Mouse (Mus musculus): ENCODE measurements at regions not wholly inside any gene's neighbourhood (a gene's known extent, or its start where the extent isn't known, plus 50 kb on each side); places are given as distances from the start of the nearest gene placed in this dataset.
A peak's percentile ranks its signal among the peaks of the same experiment; 100 is the strongest.

DNA sequence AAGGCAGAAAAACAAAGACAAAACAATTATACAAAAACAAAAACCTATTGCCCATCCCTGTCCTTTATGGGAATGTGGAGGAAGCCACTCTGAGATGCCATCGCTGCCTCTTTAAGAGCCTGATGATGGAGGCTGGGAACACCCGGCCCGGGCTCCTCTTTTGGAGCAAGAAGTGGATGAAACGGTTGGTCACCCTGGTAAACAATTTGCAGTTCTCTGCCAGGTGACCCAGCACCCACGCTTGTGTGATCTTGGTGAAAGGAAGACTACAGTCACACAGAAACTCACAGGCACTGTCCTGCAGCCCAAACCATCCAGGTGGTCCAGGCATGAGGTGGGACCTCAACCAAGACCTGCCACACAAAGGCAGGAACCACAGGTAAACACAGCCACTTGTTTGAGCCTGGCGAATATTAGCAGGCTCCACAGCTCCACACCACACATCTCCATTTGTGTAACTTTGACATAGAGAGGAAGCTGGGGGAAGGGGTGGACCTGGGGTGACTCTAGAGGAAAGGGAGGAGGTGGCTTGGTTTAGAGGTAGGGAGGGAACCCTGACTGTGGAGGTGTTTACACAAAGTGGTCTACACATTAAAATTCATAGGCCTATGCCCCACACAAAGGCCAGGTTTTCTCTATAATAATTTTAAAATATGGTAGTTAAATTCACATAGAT is 166.7 kb upstream of the Sulf2 start:
- ATAC-seq: no peak
- 81% methylated on average over 6 of the region's 6 CpGs for WGBS
- no peak overlapping the region for H3K27ac ChIP-seq (ENCODE audit: low read depth, low read length)
- DNase-seq (ENCODE audit: low spot score): no peak
- no peak overlapping the region for H3K4me3 ChIP-seq (ENCODE audit: low read depth, low read length)
- no peak overlapping the region for H3K9ac ChIP-seq (ENCODE audit: low read length)
- no peaks in the 10 kb centered on the region for H3K9me3 ChIP-seq (replicated peaks; ENCODE audit: control insufficient read depth, low read length)
- peaks cover 5% of the 10 kb centered on the region; the same call in 1 of the 2 replicates for H3K4me1 ChIP-seq (ENCODE audit: control insufficient read depth, insufficient read depth, low read length)
- H3K27me3 ChIP-seq (replicated peaks; ENCODE audit: control insufficient read depth, insufficient read depth, low read length): no peaks in the 10 kb centered on the region
- no peak overlapping the region for H3K4me2 ChIP-seq (ENCODE audit: low read length)
- no peaks in the 10 kb centered on the region for H3K36me3 ChIP-seq (ENCODE audit: control insufficient read depth, insufficient read depth, low read length)

- ATAC-seq: peak; percentile 67; the same call in 1 of the 2 replicates
- Histone ChIP-seq H3K4me3 (ENCODE audit: low read depth, low read length) (no peak overlapping the region), H3K27me3 (replicated peaks; ENCODE audit: control insufficient read depth, insufficient read depth, low read length) (no peaks in the 10 kb centered on the region), H3K27ac (ENCODE audit: low read depth, low read length) (no peak overlapping the region), H3K9ac (ENCODE audit: low read length) (no peak overlapping the region), H3K36me3 (ENCODE audit: control insufficient read depth, insufficient read depth, low read length) (no peaks in the 10 kb centered on the region), H3K9me3 (replicated peaks; ENCODE audit: control insufficient read depth, low read length) (no peaks in the 10 kb centered on the region), H3K4me2 (ENCODE audit: low read length) (no peak overlapping the region), H3K4me1 (ENCODE audit: control insufficient read depth, insufficient read depth, low read length) (peaks cover 9% of the 10 kb centered on the region)
- 6% methylated on average over 10 of the region's 10 CpGs for WGBS
- DNase-seq (ENCODE audit: low spot score): peak; percentile 62
Measured at GRCm38 (mm10) chr2:166316409-166316916, 161.0 kb upstream of the Sulf2 start.

DNA sequence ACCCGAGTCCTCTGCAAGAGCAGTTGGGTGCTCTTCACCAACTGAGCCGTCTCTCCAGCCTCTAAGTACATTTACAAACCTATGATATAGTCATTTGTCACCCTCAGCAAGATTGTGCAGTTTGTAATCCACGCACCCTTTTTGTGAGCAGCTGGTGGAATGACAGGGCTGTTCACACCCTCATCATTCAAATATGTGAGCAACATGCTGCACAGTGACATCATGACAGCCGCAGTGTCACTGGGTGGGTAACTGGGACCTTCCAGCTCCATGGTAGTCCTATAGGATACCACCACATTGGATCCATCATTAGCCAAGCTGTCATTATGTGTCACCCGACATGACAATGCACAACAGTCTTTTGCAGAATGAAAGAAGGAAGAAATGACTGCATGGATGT is 155.0 kb upstream of the Sulf2 start:
- Histone ChIP-seq H3K36me3 (ENCODE audit: control insufficient read depth, insufficient read depth, low read length) (no peaks in the 10 kb centered on the region), H3K4me1 (ENCODE audit: control insufficient read depth, insufficient read depth, low read length) (peaks cover 14% of the 10 kb centered on the region), H3K9ac (ENCODE audit: low read length) (no peak overlapping the region), H3K9me3 (replicated peaks; ENCODE audit: control insufficient read depth, low read length) (no peaks in the 10 kb centered on the region), H3K27me3 (replicated peaks; ENCODE audit: control insufficient read depth, insufficient read depth, low read length) (no peaks in the 10 kb centered on the region), H3K4me2 (ENCODE audit: low read length) (no peak overlapping the region), H3K27ac (ENCODE audit: low read depth, low read length) (no peak overlapping the region), H3K4me3 (ENCODE audit: low read depth, low read length) (no peak overlapping the region)
- WGBS: 79% methylated on average over 5 of the region's 5 CpGs
- DNase-seq (ENCODE audit: low spot score): peak; percentile 69
- peak; percentile 72; the same call in 1 of the 2 replicates for ATAC-seq

DNA sequence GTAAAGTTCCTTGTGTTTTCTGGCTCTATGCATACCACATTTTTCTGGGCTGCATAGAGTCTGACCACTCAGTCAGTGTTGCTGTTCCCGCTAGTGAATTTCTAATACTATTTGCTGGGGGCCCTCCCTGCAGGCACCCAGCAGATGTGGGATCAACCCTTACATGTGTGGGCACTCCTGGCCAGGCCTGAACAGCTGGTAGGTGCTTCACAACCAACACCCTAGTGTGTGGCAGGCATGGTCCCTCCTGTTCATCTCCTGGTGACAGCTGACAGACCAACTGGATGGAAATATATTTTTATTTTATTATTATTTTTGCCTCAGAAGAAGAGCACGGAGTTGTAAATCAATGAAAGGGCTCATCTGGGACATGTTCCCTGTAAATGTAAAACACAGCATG is 154.4 kb upstream of the Sulf2 start:
- H3K4me2 ChIP-seq (ENCODE audit: low read length): no peak overlapping the region
- ATAC-seq: no peak
- WGBS: 89% methylated on average over 2 of the region's 2 CpGs
- H3K27me3 ChIP-seq (replicated peaks; ENCODE audit: control insufficient read depth, insufficient read depth, low read length): no peaks in the 10 kb centered on the region
- no peak overlapping the region for H3K27ac ChIP-seq (ENCODE audit: low read depth, low read length)
- no peak overlapping the region for H3K9ac ChIP-seq (ENCODE audit: low read length)
- H3K4me1 ChIP-seq (ENCODE audit: control insufficient read depth, insufficient read depth, low read length): peaks cover 19% of the 10 kb centered on the region
- no peak for DNase-seq (ENCODE audit: low spot score)
- no peaks in the 10 kb centered on the region for H3K36me3 ChIP-seq (ENCODE audit: control insufficient read depth, insufficient read depth, low read length)
- no peaks in the 10 kb centered on the region for H3K9me3 ChIP-seq (replicated peaks; ENCODE audit: control insufficient read depth, low read length)
- H3K4me3 ChIP-seq (ENCODE audit: low read depth, low read length): no peak overlapping the region

DNA sequence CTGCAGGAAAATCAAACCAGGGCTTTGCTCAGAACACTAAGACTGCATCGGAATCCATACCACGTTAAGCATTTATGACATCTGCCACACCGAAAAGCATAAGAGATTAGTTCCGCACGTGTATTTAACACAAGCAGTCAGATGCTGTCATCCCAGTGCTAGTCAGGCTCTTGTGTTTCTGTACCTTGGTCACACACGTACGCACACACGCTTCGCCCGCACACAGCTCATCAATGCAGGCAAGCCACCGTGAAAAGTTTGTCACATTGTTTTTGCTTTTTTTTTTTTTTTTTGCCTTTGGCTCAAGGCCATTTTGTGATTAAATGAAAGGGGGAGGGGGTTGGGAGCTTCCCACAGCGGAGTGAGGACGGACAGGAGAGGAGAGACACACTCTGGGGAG is 152.1 kb upstream of the Sulf2 start:
- no peak for ATAC-seq
- no peaks in the 10 kb centered on the region for H3K27me3 ChIP-seq (replicated peaks; ENCODE audit: control insufficient read depth, insufficient read depth, low read length)
- DNase-seq (ENCODE audit: low spot score): peak; percentile 26
- no peak overlapping the region for H3K9ac ChIP-seq (ENCODE audit: low read length)
- H3K4me1 ChIP-seq (ENCODE audit: control insufficient read depth, insufficient read depth, low read length): peaks cover 19% of the 10 kb centered on the region
- no peak overlapping the region for H3K4me2 ChIP-seq (ENCODE audit: low read length)
- no peaks in the 10 kb centered on the region for H3K9me3 ChIP-seq (replicated peaks; ENCODE audit: control insufficient read depth, low read length)
- H3K36me3 ChIP-seq (ENCODE audit: control insufficient read depth, insufficient read depth, low read length): no peaks in the 10 kb centered on the region
- H3K27ac ChIP-seq (ENCODE audit: low read depth, low read length): no peak overlapping the region
- 23% methylated on average over 13 of the region's 13 CpGs for WGBS
- H3K4me3 ChIP-seq (ENCODE audit: low read depth, low read length): no peak overlapping the region

GRCm38 (mm10) chr2:166305044-166306002 is 149.9 kb upstream of the Sulf2 start:
- Histone ChIP-seq H3K4me1 (ENCODE audit: control insufficient read depth, insufficient read depth, low read length) (peaks cover 19% of the 10 kb centered on the region), H3K27me3 (replicated peaks; ENCODE audit: control insufficient read depth, insufficient read depth, low read length) (no peaks in the 10 kb centered on the region), H3K36me3 (ENCODE audit: control insufficient read depth, insufficient read depth, low read length) (no peaks in the 10 kb centered on the region), H3K27ac (ENCODE audit: low read depth, low read length) (no peak overlapping the region), H3K4me3 (ENCODE audit: low read depth, low read length) (no peak overlapping the region), H3K9ac (ENCODE audit: low read length) (no peak overlapping the region), H3K9me3 (replicated peaks; ENCODE audit: control insufficient read depth, low read length) (no peaks in the 10 kb centered on the region), H3K4me2 (ENCODE audit: low read length) (no peak overlapping the region; the same call in 1 of the 2 replicates)
- DNase-seq (ENCODE audit: low spot score) (peak; percentile 72), ATAC-seq (0 out of 2 replicates have a peak, but pooled peaks have one; percentile 23)
- whole genome bisulfite sequencing: 61% methylated on average over 30 of the region's 30 CpGs

GRCm38 (mm10) chr2:166303854-166304253 is 148.4 kb upstream of the Sulf2 start:
- Histone ChIP-seq H3K9ac (ENCODE audit: low read length) (no peak overlapping the region), H3K4me1 (ENCODE audit: control insufficient read depth, insufficient read depth, low read length) (peaks cover 19% of the 10 kb centered on the region), H3K4me2 (ENCODE audit: low read length) (no peak overlapping the region), H3K4me3 (ENCODE audit: low read depth, low read length) (no peak overlapping the region), H3K36me3 (ENCODE audit: control insufficient read depth, insufficient read depth, low read length) (no peaks in the 10 kb centered on the region), H3K27ac (ENCODE audit: low read depth, low read length) (no peak overlapping the region), H3K9me3 (replicated peaks; ENCODE audit: control insufficient read depth, low read length) (no peaks in the 10 kb centered on the region), H3K27me3 (replicated peaks; ENCODE audit: control insufficient read depth, insufficient read depth, low read length) (no peaks in the 10 kb centered on the region)
- DNase-seq (ENCODE audit: low spot score): no peak
- ATAC-seq: no peak
- WGBS: 30% methylated on average over 2 of the region's 2 CpGs

- 90% methylated on average over 9 of the region's 9 CpGs for WGBS
Measured at GRCm38 (mm10) chr2:166301161-166301560, 145.7 kb upstream of the Sulf2 start.

More at GRCm38 (mm10) chr2:166301161-166301560, 145.7 kb upstream of the Sulf2 start:
- H3K4me3 ChIP-seq (ENCODE audit: low read depth, low read length): no peak overlapping the region
- H3K9me3 ChIP-seq (replicated peaks; ENCODE audit: control insufficient read depth, low read length): no peaks in the 10 kb centered on the region
- H3K4me2 ChIP-seq (ENCODE audit: low read length): no peak overlapping the region
- ATAC-seq (no peak), DNase-seq (ENCODE audit: low spot score) (no peak)
- no peak overlapping the region for H3K9ac ChIP-seq (ENCODE audit: low read length)
- H3K27ac ChIP-seq (ENCODE audit: low read depth, low read length): no peak overlapping the region
- no peaks in the 10 kb centered on the region for H3K36me3 ChIP-seq (ENCODE audit: control insufficient read depth, insufficient read depth, low read length)
- peaks cover 11% of the 10 kb centered on the region for H3K4me1 ChIP-seq (ENCODE audit: control insufficient read depth, insufficient read depth, low read length)
- no peaks in the 10 kb centered on the region for H3K27me3 ChIP-seq (replicated peaks; ENCODE audit: control insufficient read depth, insufficient read depth, low read length)

Data from forebrain, embryonic 14.5 days (tissue).